Mouse (Mus musculus) intestine, embryonic 14.5 days (tissue): ENCODE results near the gene Rcan2. TPM values are rescaled to one million over a fixed set of nuclear protein-coding genes. Genes with fewer than 3 reads are reported as not detected.

Experiments
- ATAC-seq: fragments of 200-750 bp; cut with Nextera tagmentation; replicated peaks from 2 replicates; pipeline ENCODE4 v1.8.0; 2017; ENCODE audit warnings: low read depth, moderate number of reproducible peaks, moderate TSS enrichment, moderate library complexity; ENCODE audit not compliant: low FRiP score, low TSS enrichment
- DNase-seq: peaks from one replicate; pipeline ENCODE4 v3.0.0-alpha.2; 2018; ENCODE audit warnings: low spot score
- H3K27ac ChIP-seq: fragments of 300-500 bp; sonication (generic); 2 replicates; pipeline ENCODE4 v1.5.1; 2014; ENCODE audit warnings: low read depth, mild to moderate bottlenecking, control low read depth
- H3K27me3 ChIP-seq: fragments of 300-500 bp; sonication (generic); replicated peaks from 2 replicates; pipeline ENCODE4 v1.6.1; 2014; ENCODE audit warnings: low read length, control low read depth; ENCODE audit not compliant: control insufficient read depth, insufficient read depth
- H3K36me3 ChIP-seq: fragments of 300-500 bp; sonication (generic); 2 replicates; pipeline ENCODE4 v1.6.1; 2014; ENCODE audit warnings: low read length, control low read depth; ENCODE audit not compliant: control insufficient read depth, insufficient read depth
- H3K4me1 ChIP-seq: fragments of 300-500 bp; sonication (generic); replicated peaks from 2 replicates; pipeline ENCODE4 v1.6.1; 2014; ENCODE audit warnings: low read length, control low read depth, mixed read lengths; ENCODE audit not compliant: control insufficient read depth, insufficient read depth
- H3K4me2 ChIP-seq: fragments of 300-500 bp; sonication (generic); 2 replicates; pipeline ENCODE4 v1.6.1; 2014; ENCODE audit warnings: low read length
- H3K4me3 ChIP-seq: fragments of 300-500 bp; sonication (generic); 2 replicates; pipeline ENCODE4 v1.5.1; 2014; ENCODE audit warnings: low read depth, low read length, control low read depth, mixed read lengths
- H3K9ac ChIP-seq: fragments of 300-500 bp; sonication (generic); 2 replicates; pipeline ENCODE4 v1.6.1; 2014; ENCODE audit warnings: mild to moderate bottlenecking, low read length
- H3K9me3 ChIP-seq: fragments of 300-500 bp; sonication (generic); 2 replicates; pipeline ENCODE4 v1.6.1; 2016; ENCODE audit warnings: low read length, control low read depth; ENCODE audit not compliant: control insufficient read depth
- WGBS: fragments of 180-500 bp; shearing (Covaris S2); extraction: QIAGEN DNeasy Blood & Tissue Kit; methylation state at CpG from one replicate; pipeline ENCODE4 v1.1.7; 2014; 5-methylcytosine and 5-hydroxymethylcytosine counted together
- polyA plus RNA-seq: library from polyadenylated mRNA; unstranded; fragments of >200 nt; fragmentation: Nextera tagmentation; extraction: Ambion mirVana; gene quantifications from 2 replicates; pipeline ENCODE4 v1.2.1, GENCODE M21; 2014

Gene Rcan2
- polyA plus RNA-seq, 1 experiment from 2014 or later: 7.1 TPM

DNA sequence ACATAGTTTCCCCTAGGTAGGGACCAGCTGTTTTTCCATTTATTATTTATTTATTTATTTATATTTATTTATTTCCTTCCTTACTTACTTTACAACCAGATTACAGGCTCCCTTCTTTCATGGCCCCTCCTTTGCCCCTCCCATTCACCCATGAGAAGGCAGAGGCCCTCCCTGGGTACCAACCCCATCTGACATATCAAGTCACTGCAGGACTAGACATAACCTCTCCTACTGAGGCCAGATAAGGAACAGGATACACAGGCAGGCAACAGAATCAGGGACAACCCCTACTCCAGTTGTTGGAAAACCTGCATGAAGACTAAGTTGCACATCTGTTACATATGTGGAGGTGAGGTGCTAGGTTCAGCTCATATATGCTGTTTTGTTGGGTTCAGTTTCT, 105.6 kb downstream of the Rcan2 start:
- DNase-seq (no peak), ATAC-seq (no peak)
- Histone ChIP-seq H3K36me3 (no peaks in the 10 kb centered on the region), H3K4me2 (no peak overlapping the region), H3K27me3 (no peaks in the 10 kb centered on the region), H3K9me3 (no peaks in the 10 kb centered on the region), H3K9ac (no peak overlapping the region), H3K4me3 (no peak overlapping the region), H3K4me1 (no peaks in the 10 kb centered on the region), H3K27ac (no peak overlapping the region)

DNA sequence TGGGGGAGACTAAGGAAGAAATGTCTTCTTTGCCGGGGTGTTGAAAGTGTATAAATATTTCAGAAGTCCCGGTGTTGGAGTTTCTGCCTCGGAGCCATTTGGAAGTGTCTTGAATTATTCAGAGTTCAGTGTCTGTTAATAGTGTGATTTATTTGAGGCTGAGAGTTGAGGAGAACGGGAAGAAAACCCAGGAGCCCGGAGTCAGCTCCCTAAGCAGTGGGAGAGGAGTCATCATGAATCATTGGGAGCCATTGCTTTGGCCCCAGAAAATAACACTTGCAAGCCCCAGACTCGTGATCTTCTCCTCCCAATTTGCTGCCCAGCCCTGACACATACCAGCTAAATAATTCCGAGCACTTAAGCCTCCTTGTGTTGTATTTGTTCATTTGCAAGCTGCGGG, 115.0 kb downstream of the Rcan2 start:
- WGBS: 44% methylated on average over 8 of the region's 8 CpGs
- no peak overlapping the region for H3K4me2 ChIP-seq
- H3K27me3 ChIP-seq: no peaks in the 10 kb centered on the region
- no peaks in the 10 kb centered on the region for H3K4me1 ChIP-seq
- no peaks in the 10 kb centered on the region for H3K36me3 ChIP-seq
- DNase-seq: no peak
- ATAC-seq: no peak
- H3K4me3 ChIP-seq: no peak overlapping the region
- 0 out of 2 replicates have a peak, but pooled peaks cover 3% of the 10 kb centered on the region for H3K9me3 ChIP-seq
- H3K27ac ChIP-seq: no peak overlapping the region
- no peak overlapping the region for H3K9ac ChIP-seq

DNA sequence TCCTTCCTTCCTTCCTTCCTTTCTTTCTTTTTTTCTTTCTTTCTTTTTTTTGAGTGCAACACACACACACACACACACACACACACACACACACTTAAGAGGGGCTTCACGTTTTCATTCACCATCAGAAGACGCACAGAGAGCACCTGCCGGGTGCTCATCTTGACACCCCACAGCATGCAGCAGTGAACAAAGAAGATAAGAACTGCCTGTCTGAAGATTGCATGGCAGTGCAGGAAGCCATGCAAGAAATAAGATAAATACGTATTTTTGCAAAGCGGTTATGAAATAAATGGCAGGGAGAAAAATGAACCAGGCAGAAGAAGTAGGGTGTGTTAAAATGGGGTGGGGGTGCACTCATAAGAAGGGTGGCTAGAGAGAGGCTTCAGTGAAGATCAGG, 116.0 kb downstream of the Rcan2 start:
- Histone ChIP-seq H3K36me3 (no peaks in the 10 kb centered on the region), H3K4me3 (no peak overlapping the region)

DNA sequence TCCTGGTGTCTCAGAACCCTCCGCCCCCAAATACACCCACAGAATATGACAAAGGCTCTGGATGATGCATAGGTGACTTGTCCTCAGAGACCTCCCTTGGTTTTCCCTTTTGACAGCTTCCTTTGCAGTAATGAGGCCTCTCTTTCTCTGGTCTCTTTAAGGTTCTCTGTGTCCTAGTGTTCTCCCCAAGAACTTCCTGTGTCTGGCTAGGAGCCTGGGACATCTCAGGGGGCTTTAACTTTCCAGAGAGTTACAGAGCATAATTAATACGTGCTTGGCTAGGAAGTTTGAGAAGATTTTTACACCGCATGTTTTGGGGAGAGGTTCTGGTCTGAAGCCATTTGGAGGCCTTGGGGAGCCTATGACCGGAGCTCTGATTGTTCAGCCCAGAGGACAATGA, 128.7 kb downstream of the Rcan2 start:
- DNase-seq (no peak), ATAC-seq (no peak)
- H3K4me1 ChIP-seq: no peaks in the 10 kb centered on the region
- WGBS: 90% methylated on average over 4 of the region's 4 CpGs
- no peak overlapping the region for H3K9ac ChIP-seq
- no peak overlapping the region for H3K4me3 ChIP-seq
- H3K27ac ChIP-seq: no peak overlapping the region
- H3K9me3 ChIP-seq: no peaks in the 10 kb centered on the region
- no peaks in the 10 kb centered on the region for H3K27me3 ChIP-seq
- no peaks in the 10 kb centered on the region for H3K36me3 ChIP-seq
- H3K4me2 ChIP-seq: no peak overlapping the region

More for the DNA sequence above, 116.0 kb downstream of the Rcan2 start:
- Histone ChIP-seq H3K9ac (no peak overlapping the region), H3K27ac (no peak overlapping the region), H3K4me1 (no peaks in the 10 kb centered on the region), H3K27me3 (no peaks in the 10 kb centered on the region), H3K9me3 (0 out of 2 replicates have a peak, but pooled peaks cover 3% of the 10 kb centered on the region), H3K4me2 (no peak overlapping the region)
- WGBS: 71% methylated on average over 5 of the region's 5 CpGs
- DNase-seq (no peak), ATAC-seq (no peak)

DNA sequence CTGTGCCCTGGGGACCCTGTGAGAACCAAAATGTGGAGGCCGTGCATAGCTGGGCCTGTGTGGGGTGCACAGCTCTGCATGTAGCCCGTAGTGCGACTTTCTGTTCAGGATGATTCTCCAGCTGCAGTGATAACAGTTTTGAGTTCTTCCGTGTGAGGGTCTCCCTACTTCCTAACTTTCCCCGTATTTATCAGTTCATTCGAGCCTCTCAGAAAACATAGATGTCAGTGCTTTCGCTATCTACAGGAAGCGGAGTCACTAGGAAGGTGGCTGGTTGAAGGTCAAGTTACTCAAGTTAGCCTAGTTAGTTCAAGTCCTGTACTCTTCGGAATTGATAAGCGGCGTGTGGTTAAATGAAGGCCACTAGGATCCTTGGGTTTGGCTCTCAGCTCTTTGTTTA, 130.6 kb downstream of the Rcan2 start:
- H3K4me1 ChIP-seq: no peaks in the 10 kb centered on the region
- DNase-seq (no peak), ATAC-seq (no peak)
- no peak overlapping the region for H3K4me3 ChIP-seq
- WGBS: 94% methylated on average over 11 of the region's 11 CpGs
- H3K27me3 ChIP-seq: no peaks in the 10 kb centered on the region
- no peak overlapping the region for H3K4me2 ChIP-seq
- no peaks in the 10 kb centered on the region for H3K36me3 ChIP-seq
- no peak overlapping the region for H3K27ac ChIP-seq
- H3K9ac ChIP-seq: no peak overlapping the region
- H3K9me3 ChIP-seq: no peaks in the 10 kb centered on the region

DNA sequence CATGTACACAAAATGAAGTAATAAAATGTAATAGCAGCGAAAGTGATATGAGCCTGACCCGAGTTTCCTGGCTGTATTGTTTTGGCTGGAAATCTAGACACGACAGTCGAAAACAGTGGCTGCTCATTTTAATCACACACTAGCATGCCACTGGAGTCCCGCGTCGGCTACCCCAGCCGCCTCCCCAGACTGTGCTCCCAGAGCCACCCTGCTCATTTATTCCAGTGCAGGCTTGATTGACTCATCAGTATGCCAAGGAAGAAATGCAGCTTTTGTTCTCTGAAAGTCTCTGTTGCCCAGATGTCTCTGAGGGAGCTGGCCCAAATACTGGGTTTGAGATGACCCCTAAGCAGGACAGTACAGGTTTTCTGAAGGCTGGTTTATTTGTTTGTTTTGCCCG, 132.9 kb downstream of the Rcan2 start:
- no peaks in the 10 kb centered on the region for H3K36me3 ChIP-seq
- H3K4me1 ChIP-seq: no peaks in the 10 kb centered on the region
- no peaks in the 10 kb centered on the region for H3K27me3 ChIP-seq
- H3K4me2 ChIP-seq: no peak overlapping the region
- H3K27ac ChIP-seq: no peak overlapping the region
- no peak overlapping the region for H3K9ac ChIP-seq
- WGBS: 87% methylated on average over 9 of the region's 9 CpGs
- H3K9me3 ChIP-seq: no peaks in the 10 kb centered on the region
- no peak for DNase-seq
- H3K4me3 ChIP-seq: no peak overlapping the region
- no peak for ATAC-seq

DNA sequence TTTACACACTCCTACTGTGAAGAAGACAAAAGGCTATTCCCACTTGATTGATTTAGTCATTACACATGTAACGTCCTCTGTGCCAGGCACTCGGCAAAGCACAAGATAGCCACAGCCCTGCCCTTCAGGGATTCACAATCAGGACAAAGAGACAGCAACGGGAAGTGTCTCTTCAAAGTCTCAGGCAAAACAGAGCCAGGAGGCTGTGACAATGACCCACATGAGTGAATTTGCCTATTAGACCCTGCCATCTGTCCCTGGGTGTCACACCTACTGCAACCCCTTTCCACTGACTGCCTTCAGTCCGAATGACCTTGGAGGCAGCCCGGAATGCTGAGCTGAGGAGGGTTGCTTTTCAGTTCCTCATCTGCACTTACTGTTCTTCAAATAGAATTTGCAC, 151.1 kb downstream of the Rcan2 start:
- no peaks in the 10 kb centered on the region for H3K36me3 ChIP-seq
- H3K9me3 ChIP-seq: no peaks in the 10 kb centered on the region
- DNase-seq (no peak), ATAC-seq (no peak)
- peak overlapping the region; percentile 36 for H3K4me2 ChIP-seq
- no peak overlapping the region for H3K4me3 ChIP-seq
- no peaks in the 10 kb centered on the region for H3K27me3 ChIP-seq
- H3K4me1 ChIP-seq: no peaks in the 10 kb centered on the region
- H3K27ac ChIP-seq: no peak overlapping the region
- WGBS: 35% methylated on average over 5 of the region's 5 CpGs
- no peak overlapping the region for H3K9ac ChIP-seq

DNA sequence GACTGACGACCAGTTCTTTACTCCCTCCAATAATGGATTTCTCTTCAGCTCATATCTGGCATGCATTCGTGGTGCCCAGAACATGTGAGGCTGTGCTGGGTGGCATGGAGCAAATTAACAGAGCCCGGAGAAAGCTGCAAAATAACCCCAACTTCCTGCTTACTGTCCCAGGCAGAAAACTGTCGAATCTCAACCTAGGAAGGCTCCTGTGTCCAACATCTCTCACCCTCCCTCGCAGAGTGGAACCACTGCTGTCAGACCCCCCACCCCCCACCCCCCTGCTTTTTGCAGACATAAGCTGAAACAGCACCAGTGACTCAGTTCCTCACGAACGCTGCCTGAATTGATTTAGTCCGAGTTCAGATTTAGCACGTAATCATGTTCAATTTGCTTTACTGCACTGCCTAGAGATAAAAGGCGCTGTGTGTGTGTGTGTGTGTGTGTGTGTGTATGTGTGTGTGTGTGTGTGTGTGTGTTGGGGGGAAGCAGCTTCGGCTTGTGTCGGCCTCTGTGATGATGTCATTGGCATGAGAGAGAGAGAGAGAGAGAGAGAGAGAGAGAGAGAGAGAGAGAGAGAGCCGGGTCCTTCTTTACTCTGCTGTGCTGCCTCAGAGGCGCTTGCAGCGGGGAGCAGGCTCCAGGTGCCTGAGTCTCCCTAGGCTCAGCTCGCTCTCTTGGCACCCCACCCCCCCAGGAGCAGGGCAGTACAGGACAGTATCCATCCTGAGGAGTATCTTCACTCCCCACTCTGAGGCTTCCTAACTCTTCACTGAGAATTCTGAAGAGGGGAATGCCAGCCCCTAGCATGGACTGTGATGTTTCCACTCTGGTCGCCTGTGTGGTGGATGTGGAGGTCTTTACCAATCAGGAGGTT, 151.7 kb downstream of the Rcan2 start:
- Histone ChIP-seq H3K9ac (peak overlapping the region; percentile 16; the same call in 1 of the 2 replicates), H3K27me3 (no peaks in the 10 kb centered on the region), H3K27ac (no peak overlapping the region), H3K9me3 (no peaks in the 10 kb centered on the region), H3K4me1 (no peaks in the 10 kb centered on the region), H3K4me3 (0 out of 2 replicates have a peak overlapping the region, but pooled peaks have one; percentile 8), H3K36me3 (no peaks in the 10 kb centered on the region), H3K4me2 (peak overlapping the region; percentile 36)
- 27% methylated on average over 17 of the region's 17 CpGs for WGBS
- DNase-seq (peak; percentile 60), ATAC-seq (peak; percentile 79; the same call in 1 of the 2 replicates)

DNA sequence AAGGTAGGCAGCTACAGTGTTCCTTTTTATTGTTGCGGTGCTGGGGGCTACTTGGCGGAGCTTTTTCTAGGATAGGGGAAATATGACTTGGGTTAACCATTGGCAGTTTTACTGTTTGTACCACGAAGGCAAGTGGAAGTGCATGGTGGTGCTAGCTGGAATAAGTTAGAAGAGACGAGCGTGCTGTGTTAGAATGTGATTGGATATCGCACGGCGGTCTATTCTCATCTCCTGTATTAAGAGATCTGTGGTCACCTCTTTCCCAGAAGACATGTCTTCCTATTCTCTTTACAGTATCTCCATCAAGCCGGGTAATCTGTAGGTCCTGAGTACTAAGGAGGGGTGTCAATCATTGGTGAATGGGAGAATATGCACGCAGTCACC, 152.4 kb downstream of the Rcan2 start:
- H3K27ac ChIP-seq: no peak overlapping the region
- no peaks in the 10 kb centered on the region for H3K4me1 ChIP-seq
- DNase-seq: no peak
- no peaks in the 10 kb centered on the region for H3K9me3 ChIP-seq
- peak overlapping the region; percentile 36 for H3K4me2 ChIP-seq
- no peaks in the 10 kb centered on the region for H3K36me3 ChIP-seq
- H3K9ac ChIP-seq: no peak overlapping the region
- H3K4me3 ChIP-seq: no peak overlapping the region
- 88% methylated on average over 10 of the region's 10 CpGs for WGBS
- no peaks in the 10 kb centered on the region for H3K27me3 ChIP-seq
- ATAC-seq: no peak
